Mouse (Mus musculus) monocyte, adult 2 months (primary cell): Measurements from ENCODE around the gene Mocs2.

ENCODE experiments used
- DNase-seq, 2 experiments: peaks; one replicate each; pipeline ENCODE4 v3.0.0; 2022; ENCODE audit warnings: low spot score in 2 of 2, low read depth in 1 of 2

The Mocs2 gene

GRCm38 (mm10) chr13:114817751-114818360 lies at the start of gene Mocs2:
Gene Mocs2 (plus strand): TSS chr13:114818236.
- peak; percentile 73 to 87 for DNase-seq

- DNase-seq = no peak
Observed at GRCm38 (mm10) chr13:114791511-114791910, 26.5 kb upstream of the Mocs2 start.

- no peak for DNase-seq
Observed at GRCm38 (mm10) chr13:114793250-114794030, 24.6 kb upstream of the Mocs2 start.

- no peak for DNase-seq
Observed at GRCm38 (mm10) chr13:114801857-114802256, 16.2 kb upstream of the Mocs2 start.

GRCm38 (mm10) chr13:114802971-114803370 lies 15.1 kb upstream of the Mocs2 start:
- DNase-seq = no peak

- DNase-seq = no peak
Observed at GRCm38 (mm10) chr13:114809624-114810210, 8.3 kb upstream of the Mocs2 start.

- DNase-seq = no peak
Observed at GRCm38 (mm10) chr13:114818513-114818912, 477 bp downstream of the Mocs2 start.

GRCm38 (mm10) chr13:114822871-114823270 lies 4.8 kb downstream of the Mocs2 start:
- DNase-seq = no peak

- no peak for DNase-seq
Observed at GRCm38 (mm10) chr13:114825377-114825855, 7.4 kb downstream of the Mocs2 start.

GRCm38 (mm10) chr13:114831367-114831833 lies 13.4 kb downstream of the Mocs2 start:
- no peak for DNase-seq

GRCm38 (mm10) chr13:114832761-114833160 lies 14.7 kb downstream of the Mocs2 start:
- DNase-seq = no peak

- no peak for DNase-seq
Observed at GRCm38 (mm10) chr13:114833351-114833750, 15.3 kb downstream of the Mocs2 start.

GRCm38 (mm10) chr13:114834580-114834979 lies 16.5 kb downstream of the Mocs2 start:
- DNase-seq = peak in 1 of 2 experiments; percentile 8

GRCm38 (mm10) chr13:114837061-114837460 lies 19.0 kb downstream of the Mocs2 start:
- DNase-seq = no peak

GRCm38 (mm10) chr13:114838535-114838990 lies 20.5 kb downstream of the Mocs2 start:
- DNase-seq = no peak

- no peak for DNase-seq
Observed at GRCm38 (mm10) chr13:114839098-114839497, 21.1 kb downstream of the Mocs2 start.

- DNase-seq = no peak
Observed at GRCm38 (mm10) chr13:114840545-114840944, 22.5 kb downstream of the Mocs2 start.

GRCm38 (mm10) chr13:114843318-114843717 lies 25.3 kb downstream of the Mocs2 start:
- no peak for DNase-seq

- DNase-seq = no peak
Observed at GRCm38 (mm10) chr13:114845804-114846203, 27.8 kb downstream of the Mocs2 start.

GRCm38 (mm10) chr13:114848945-114849344 lies 30.9 kb downstream of the Mocs2 start:
- DNase-seq = no peak

- no peak for DNase-seq
Observed at GRCm38 (mm10) chr13:114852264-114853111, 34.5 kb downstream of the Mocs2 start.
